Mouse (Mus musculus) small intestine, adult 2 months (tissue): Measurements from ENCODE around the gene Wdr61.

ENCODE experiments used
- CTCF ChIP-seq: fragments of 200-500 bp; IDR thresholded peaks from 2 replicates; pipeline ENCODE4 v1.5.1; 2012; ENCODE audit warnings: low read depth, mild to moderate bottlenecking, control low read depth, inconsistent platforms, low read length, moderate library complexity, mixed read lengths; ENCODE audit not compliant: insufficient replicate concordance, insufficient read length; ENCODE audit errors: extremely low read depth
- POLR2A ChIP-seq: fragments of 200-500 bp; IDR thresholded peaks from 2 replicates; pipeline ENCODE4 v1.6.1; 2012; ENCODE audit warnings: low read depth, mild to moderate bottlenecking, control low read depth, inconsistent platforms, low read length, moderate library complexity

- no peak for TF ChIP-seq CTCF
- TF ChIP-seq POLR2A = no peak
Observed at GRCm38 (mm10) chr9:54700174-54700475, 34.2 kb downstream of the Wdr61 start.
